Mouse (Mus musculus): ENCODE data around the gene Dut.

Dut gene

DNA sequence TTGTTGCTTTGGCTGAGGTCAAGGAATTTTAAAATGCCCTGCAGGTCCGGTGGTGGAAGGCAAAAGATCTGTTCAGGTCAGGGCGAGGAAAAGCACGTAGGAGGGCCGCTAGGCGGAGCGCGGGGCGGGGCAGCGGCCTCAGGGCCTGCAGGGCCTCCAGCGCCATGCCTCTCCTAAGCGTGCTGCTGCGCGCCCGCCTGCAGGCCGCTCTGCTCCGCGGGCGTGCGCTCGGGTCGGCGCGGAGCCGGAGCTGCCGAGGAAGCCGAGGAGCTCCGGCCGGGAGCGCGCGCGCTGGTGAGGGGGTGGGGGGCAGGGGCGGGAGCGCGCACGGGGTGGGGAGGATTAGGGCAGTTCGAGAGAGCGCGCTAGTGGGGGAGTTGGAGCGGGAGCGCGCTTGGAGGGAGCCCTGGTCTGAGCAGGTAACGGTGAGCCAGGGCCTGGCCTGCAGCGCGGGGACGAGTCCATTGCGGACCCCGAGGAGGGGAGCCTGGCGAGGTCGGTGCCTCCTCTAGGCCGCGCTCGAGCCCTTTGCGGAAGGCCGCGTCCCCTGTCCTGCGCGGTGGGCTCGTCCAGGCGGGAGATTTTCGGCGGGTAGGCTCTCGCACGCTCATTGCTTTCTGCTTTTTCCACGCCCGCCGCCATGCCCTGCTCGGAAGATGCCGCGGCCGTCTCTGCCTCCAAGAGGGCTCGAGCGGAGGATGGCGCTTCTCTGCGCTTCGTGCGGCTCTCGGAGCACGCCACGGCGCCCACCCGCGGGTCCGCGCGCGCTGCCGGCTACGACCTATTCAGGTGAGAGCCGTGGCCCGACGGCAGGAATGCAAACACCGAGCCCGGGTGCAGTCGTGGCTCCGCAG is at the start of gene Dut:
Gene Dut, plus strand, starts transcription at position 83 of the 854 bp plus-strand sequence.
- peak; percentile 95 for DNase-seq

DNA sequence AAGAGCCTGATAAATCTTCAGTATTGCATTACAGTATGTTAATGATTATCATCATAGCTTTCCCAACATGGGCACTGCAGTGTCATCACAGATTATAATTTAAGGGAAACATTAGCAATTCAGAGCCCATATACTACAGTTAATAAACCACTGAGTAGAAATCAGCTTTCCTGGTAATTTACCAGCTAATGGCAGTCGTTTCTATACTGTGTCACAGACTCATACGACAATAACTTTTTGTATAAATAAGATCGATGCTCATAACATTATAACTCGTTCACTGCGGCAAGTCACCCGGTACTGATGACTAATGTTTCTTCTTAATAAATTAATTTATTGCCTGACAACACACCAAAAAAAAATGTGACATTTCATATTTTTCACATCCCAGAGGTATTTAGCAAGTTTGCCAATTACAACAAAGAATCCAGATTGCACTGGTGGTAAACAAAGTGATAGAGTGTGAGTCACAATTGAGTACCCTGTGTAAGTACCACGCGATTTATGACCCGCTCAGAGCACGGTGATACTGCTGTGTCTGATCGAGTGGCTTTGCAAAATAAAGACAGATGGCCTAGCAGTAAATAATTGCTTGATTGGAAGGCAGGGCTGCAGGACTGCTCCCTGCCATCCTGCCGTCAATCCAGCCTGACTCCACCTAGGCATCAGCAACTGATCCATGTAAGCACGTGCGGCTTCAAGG is 37.9 kb upstream of the Dut start:
- DNase-seq: no peak

DNA sequence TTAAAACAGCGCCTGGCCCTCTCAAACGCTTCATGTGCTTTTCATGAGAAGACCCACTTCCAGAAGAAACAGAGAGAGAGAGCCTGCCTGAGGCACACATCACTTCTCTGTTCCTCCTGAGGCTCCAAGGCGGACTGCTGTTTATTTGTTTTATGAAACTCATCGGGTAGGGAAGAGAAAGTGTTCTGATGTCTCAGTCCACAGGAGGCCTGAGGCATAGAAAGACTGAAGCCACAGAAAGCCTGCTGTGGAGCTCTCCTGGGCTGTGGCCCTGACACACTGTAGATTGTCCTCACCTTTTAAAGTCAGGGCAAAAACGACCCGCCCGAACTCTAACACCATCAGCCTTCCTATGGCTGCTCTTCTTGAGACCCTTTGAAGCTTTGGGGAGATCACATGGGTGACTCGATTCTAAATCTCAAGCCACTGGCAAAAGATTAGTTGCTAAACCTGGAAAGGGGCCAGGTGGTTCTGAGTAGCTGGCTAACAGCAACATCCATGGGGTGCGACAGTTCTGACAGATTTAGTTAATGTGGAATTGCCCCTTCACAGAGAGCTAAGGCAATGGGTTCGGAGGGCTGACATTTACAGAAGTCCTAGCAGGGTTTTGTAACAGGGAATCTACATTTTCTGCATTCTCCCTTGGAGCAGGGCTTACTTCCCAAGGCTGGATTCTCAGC is 35.0 kb upstream of the Dut start:
- peak; percentile 34 for DNase-seq

DNA sequence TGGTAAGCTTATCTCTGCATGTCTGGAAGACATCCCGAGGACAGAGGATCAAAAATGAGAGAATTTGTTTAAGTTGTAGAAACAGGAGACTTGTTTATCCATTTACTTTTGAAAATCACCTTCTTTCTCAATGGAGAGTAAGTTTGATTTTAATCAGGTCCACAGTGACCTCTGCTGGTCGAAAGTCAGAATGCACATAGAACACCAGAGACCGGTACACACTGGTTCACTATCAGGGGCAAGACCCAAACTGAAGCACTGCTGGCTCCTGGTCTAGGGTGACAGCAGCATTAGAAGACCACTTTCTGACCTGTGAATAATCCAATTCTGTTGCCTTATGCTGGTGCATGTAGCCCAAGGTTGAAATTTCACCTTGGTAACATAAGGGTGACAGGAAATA is 32.4 kb upstream of the Dut start:
- peak; percentile 79 for DNase-seq

DNA sequence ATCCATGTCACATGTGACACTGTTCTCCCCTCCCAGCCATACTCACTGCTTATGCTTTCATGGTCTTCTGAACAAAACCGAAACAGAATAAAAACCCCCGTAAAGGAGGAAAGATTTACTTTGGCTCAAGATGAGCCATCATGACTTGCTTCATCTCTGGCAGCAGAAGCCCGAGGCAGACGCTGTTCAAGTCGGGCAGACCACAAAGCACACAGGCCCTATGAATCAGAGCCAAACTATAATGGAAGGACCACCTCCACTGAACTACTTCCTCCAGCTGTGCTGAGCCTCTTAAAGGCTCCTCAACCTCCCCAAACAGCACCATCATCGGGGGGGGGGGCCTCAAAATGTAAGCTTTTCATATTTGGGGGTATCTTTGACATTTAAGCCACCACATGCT is 29.7 kb upstream of the Dut start:
- DNase-seq: no peak

DNA sequence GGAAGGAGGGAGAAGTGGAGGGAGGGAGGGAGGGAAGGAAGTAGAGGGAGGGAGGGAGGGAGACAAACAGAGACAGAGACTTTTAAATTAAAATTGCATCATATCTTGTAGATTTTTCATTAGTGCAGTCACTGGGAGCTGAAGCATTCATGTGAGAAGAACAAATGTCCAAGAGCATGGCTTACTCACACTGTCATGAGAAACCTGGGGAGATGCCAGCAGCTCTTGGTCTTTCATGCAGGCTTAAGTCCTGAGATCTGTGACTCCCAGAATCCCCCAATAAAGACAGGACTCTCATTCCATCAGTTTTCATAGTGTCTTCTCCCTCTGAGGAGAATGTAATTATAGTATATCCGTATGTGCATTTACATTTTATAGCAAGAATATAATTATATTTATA is 28.4 kb upstream of the Dut start:
- peak; percentile 6 for DNase-seq

DNA sequence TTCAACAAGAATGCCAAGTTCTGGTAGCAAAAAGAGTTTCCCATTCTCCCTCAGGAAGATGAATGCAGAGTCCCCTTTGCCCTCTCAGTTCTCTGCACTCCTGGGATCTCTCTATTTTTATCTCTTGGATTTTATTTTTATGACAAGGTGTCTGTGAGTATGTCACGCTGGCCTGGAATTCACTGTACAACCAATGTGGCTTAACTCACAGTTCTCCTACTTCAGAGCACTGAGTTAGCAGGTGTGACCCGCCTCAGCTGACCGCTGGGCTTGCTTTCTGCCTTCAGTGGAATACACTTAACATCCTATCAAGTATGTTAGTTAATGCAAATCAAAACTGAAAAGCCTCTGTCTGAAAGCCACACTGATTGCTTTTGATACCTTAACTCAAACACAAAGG is 27.7 kb upstream of the Dut start:
- DNase-seq: peak; percentile 4

DNA sequence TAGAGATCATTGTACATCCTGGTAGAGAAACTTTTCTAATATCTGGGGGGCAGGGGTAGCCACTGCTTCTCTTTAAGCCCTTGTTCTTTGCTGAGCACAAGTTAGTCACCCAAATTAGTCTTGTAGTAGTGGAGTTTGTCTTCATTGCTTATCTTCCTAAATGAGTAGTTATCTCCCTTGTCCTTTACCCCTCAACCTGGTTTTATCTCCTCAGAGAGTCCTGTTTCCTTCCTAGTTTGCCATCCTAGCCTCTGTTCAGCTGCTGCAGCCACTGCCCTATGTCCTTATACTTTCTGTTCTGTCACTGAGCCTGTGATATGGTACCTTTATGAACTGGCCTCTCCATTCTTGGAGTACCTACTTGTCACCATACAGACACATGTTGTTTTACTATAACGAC is 25.3 kb upstream of the Dut start:
- no peak for DNase-seq

DNA sequence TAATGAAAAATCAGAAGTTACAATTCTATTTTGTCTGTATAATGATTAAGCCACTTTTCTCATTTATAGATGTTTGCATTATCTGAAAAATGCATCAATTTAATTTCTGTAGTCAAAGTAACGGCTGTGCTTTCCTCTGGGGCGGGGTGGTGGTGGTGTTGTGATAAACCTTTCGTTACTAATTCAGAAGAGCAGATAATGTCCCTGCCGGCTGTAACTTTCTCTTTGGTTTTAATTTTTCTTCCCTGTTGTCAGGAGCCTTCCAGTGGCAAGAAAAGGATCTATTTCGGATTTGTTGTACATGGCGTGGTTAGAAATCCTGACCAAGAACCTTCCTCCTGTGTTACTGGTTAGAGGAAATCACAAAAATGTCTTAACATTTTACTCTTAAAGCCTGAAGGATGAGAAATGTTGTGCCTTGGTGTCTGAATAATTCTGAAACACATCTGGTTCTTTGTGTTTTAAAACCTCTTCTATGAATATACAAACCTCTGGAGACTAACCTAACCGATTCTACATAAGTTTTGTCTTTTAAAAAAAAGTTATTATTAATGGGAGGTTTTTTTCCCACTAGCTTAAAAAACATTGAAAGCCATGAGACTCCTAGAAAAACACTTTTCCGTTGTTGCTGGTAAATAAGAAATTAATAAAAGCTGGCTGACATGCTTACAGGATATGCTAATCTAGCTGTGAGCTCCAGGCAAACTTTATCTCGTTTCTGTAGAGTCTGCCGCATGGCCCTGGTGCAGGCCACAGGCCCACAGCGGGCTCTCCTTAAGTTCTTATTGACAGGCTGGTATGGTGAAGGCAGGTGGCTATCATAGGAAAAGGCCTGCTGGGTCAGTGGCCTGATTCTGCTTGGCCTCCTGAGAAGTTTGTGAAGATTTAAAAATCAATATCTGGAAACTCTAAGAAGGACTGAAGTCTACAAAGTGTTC is 18.2 kb upstream of the Dut start:
- no peak for DNase-seq

DNA sequence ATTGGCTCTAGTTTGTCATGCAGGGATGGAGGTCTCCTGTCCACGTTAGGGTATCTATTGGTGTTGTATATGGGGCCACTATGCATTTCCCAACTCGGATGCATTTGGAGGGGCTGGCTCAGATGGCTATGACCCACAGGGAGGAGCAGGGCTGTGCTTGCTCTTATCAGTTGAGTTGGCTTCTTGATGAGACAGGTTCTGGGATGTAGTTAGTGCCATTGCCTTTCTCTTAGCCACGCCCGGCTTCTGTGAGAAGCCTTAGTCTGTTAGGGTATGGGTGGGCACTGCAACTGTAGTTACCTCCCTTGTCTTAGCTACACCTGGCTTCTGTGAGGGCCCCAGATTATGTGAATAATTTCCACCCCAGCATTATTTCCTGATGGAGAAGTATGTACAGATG is 14.8 kb upstream of the Dut start:
- DNase-seq: no peak

DNA sequence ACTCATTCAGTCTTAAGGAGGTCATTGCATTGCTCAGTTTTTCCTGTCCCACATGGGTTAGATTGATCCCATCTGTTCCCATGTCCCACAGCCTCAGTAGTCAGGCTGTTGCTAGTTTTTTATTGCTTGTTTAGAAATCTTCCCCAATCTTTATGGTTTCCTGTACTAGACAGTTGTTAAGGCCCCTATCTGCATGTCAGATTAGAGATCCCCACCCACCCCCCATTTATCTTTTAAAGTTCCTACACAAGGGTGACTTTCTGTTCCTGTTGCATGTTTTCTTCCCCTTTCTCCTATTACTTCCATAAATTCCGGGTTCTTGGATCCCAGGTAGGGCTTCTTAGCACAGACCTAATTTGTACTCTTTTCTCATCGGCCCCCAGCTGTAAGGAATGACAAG is 13.5 kb upstream of the Dut start:
- DNase-seq: no peak

DNA sequence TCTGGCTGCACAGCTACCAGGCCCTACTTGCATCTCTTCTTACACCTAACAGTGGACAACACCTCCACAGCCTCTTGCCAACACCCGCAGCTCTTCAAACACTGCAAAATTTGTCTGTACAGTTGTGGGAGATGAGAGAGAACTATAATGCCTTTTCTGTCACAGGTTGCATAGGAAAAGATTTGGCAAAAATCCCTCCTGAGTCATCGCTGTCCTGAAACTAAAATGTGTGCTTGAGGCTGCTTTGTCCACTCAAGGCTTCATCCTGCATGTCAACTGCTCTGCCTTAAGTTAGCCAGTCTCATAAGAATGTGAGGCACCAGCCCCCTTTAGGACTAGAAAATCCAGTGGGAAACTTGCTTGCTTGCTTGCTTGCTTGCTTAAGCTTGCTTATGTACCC is 12.9 kb upstream of the Dut start:
- no peak for DNase-seq

DNA sequence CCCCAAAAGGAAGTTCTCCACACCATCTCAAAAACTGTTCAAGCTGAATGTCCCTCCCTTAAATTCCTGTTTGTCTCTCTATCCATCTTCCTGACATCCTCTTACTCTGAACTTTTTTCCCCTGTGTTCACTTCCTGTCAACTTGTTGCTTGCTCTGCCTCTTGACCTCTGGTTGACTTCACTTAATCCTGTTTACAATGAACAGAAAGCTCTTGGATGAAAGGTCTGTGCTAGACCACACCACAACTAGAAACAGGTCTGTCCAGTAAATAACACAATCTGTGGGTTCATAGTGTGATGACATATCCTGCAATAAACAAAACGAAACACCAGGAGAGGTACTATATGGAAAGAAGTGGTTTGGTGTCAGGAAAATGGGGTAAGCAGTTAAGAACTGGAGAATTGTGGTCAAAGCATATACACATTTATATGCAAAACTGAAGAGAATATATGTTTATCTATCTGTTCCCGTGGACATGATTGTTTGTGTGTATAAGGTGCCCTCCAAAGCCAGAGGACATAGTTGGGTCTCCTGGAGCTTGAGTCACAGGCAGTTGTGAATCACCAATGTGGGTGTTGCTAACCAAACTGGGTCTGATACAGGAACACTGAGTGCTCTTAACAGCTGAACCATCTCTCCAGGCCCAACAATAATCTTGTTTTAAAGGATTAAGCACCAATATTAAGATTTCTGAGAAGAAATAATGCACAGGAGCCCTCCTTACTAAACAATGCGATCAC is 1.3 kb upstream of the Dut start:
- no peak for DNase-seq

DNA sequence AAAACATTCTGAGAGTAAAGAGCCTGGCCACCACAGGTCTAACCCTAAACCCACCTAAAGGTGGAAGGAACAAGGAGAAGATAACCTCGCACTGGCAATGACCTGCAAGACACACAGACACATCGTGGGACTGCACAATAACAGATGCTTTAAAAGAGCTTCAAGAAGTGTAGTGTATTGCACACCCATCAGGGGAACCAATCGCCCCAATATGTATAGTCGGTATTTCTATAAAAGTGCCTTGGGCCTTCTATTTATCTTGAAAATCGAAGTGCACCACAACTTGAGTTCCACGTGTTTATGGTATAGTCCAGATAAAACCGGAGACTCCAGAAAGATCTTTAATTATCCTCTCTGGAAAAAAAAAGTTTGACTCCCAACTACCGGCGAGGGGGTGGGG is 321 bp upstream of the Dut start:
- DNase-seq: no peak

DNA sequence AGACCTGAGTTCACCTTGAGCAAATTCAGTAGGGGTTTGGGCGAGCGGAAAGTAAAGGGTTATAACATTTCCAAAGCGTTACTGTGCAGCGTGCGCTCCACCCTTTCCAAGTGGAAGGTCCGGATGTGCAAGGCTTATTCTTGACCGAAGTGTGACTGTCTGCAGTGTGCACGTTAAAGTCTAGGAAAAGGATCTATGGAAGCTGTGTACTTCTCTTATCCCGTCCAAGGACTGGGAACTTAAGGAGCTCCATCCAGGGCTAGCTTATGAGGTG is 909 bp downstream of the Dut start:
- no peak for DNase-seq

DNA sequence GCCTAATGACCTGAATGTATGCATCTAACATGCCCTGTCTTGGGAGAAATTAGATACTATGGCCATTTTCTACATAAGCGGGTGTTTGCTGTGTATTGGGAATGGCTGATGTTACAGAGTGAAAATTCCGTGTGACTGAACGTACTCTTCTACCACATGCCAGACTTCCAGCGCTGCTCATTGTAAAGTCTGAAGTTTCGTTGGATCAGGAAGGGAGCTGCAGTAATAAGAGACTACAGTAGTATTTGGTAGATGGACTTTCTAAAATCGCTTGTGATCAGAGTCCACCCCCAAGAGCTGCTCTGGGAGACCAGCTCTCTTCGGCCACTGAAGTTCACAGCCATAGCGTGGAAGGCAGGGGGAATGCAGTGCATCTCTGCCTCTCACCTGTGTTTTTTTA is 1.3 kb downstream of the Dut start:
- no peak for DNase-seq

DNA sequence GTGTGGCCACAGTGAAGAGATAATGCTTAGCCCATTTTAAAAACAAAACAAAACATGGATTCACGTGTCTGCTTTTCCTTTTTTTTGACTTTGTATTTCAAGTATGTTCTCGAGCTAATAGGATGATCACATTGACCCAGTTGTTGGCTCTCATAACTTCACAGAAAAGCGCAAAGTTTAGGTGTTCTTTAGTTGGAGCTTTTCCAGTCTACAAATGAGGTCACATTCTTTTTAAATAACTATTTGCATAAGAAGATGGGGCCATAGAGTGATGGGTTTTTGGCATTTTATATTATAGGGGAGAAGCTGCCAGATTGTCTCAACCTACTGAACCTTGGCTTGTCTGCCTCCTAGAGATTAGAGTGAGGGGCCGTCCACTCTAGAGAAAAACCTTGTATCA is 2.3 kb downstream of the Dut start:
- no peak for DNase-seq

DNA sequence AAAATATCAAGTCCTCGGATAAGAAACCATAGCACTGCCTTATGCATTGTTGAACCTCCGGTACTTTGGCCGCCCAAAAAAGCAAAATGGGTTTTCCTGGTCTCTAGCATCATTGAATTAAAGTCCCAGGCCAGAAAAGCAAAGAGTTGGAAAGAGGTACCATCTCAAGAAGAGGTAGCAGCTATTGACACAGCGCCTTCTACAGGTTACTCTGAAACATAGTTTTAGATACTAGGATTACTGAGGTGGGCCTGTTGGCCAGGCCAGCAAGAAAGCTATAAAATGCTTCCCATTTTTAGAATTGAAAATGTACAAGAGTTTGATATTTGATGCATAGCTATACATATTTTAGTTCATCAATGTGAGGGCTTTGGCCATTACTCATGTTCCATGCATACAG is 2.9 kb downstream of the Dut start:
- DNase-seq: no peak

DNA sequence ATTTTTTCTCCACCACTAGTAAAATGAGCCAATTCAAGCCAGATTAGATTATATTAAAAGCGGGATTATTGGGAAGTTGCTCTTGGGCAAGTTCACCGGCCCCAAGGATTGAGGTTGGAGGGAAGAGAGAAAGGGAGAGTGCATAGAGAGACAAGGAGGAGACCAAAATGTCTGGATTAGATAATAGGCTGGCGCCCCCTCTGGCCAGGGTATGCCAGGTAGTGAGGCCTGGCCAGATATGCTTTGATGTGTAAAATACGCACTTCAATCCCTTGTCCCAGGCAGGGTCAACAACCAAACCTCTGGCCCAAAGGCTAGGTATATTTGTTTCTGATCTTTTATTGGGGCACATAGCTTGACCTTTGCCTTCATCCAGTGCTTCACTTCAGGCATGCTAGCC is 4.8 kb downstream of the Dut start:
- no peak for DNase-seq

DNA sequence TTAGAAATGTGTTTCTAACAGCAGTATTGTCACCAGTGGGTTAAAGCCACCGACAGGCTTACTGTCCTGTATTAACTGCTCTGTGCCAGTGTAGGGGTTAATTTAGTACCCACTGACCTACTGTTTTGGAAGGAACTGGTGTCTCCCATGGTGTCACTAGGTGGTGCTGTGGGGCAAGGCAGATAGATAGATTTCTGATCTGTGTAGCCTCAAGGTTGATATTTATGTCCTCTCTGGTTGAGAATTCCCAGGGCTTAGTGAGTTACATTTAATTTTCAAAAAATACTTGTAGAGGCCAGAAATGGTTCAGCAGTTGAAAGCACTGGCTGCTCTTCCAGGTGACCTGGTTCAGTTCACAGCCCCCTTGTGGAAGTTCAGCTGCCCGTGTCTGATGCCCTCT is 5.3 kb downstream of the Dut start:
- peak; percentile 77 for DNase-seq

DNA sequence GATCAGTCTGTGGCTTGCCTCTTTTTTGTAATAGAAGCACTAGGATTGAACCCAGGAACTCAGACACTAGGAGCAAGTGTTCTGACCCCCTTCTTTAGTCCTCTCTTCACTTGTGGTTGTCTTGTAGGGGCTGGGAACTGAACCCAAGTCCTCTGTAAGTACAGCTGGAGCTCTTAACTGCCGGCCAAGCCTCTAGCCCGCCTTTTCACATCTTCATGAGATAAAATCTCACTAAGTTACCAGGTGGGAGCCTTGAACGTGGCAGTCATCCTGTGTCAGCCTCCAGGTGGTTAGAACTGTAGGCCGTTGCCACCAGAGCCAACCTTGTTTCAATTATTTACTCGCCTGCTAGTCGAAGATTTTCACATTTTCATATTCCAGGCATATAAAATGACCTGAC is 6.7 kb downstream of the Dut start:
- no peak for DNase-seq

DNA sequence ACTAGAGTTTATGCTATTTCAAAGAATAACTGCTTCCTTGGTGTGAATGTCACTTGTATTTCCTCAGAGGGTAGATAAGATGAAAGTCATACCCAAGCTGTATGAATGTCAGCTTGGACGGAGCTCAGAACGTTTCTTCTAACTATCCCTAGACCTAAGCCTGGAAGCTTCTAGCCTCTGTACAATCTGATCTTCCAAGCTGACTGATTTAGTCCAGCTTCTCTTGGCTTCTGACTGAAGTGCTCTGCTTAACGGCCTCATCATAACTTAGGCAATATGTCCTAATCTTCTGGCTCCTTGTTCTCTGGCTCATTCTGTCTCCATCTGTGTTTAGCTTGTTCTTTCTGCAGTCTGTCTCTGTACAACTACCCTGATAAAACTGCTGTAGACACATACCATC is 7.6 kb downstream of the Dut start:
- no peak for DNase-seq
